Mouse (Mus musculus) monocyte, adult 5-6 weeks (primary cell): ENCODE results near the gene Ccdc92. TPM values are rescaled to one million over a fixed set of nuclear protein-coding genes. Genes with fewer than 3 reads are reported as not detected.

Experiments
- ATAC-seq: fragments of 153-309, 156-312 bp; replicated peaks from 2 replicates; pipeline ENCODE4 v1.8.0; 2017; ENCODE audit warnings: mild to moderate bottlenecking; ENCODE audit not compliant: low TSS enrichment, insufficient number of reproducible peaks, severe bottlenecking, poor library complexity, low FRiP score
- total RNA-seq: library from RNA; stranded (forward); fragments of 200-1000, 200-491, 200-594 nt; gene quantifications from 3 replicates; pipeline ENCODE4 v1.2.3, GENCODE M21; 2017

The Ccdc92 gene
- total RNA-seq, 1 experiment from 2014 or later = 1.6 TPM

- no peak for ATAC-seq
These were observed 49.8 kb downstream of the Ccdc92 start for GRCm38 (mm10) chr5:124812466-124812865.

GRCm38 (mm10) chr5:124809708-124810366 lies 52.4 kb downstream of the Ccdc92 start:
- ATAC-seq = no peak

DNA sequence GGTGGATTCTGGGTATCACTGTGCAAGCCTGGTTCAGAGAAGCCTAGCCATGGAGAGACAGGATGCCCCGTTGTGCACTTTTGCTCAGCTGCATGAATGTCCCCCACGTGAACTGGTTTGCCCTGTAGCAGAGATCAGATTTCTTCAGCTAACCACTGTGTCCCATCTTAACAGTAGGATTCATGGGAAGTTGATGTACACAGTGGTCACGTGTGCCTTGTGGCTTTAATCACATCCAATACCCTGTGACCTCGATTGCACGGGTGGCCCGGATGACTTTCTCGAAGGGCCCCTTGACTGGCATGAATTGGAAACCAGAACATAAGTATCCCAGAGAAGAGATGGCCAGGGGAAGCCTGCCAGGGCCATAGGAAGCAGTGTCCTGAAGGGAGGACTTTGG lies 70.1 kb downstream of the Ccdc92 start:
- ATAC-seq = no peak

DNA sequence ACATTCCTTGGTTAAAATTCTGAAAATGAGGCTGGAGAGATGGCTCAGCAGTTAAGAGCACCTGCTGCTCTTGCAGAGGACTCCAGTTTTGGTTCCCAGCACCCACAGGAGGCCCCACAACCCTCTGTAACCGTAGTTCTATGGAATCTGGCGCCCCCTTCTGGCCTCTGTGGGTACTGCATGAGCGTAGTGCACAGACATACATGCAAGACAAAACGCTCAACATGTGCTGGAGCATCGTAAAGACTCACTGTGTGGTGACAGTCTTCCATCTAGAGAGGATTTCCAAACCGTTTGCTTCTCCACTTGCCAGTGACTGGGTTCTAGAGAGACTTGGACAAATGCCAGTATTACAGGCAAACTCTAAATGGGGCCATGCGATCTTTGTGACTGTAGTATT lies 76.6 kb downstream of the Ccdc92 start:
- no peak for ATAC-seq

Other genes with a start within 250 kb of the Ccdc92 start
- 26.6 to 55.9 TPM (median 27.8 TPM) in 3 replicates for gene Atp6v0a2, start 233.8 kb downstream of the Ccdc92 start, total RNA-seq
- gene Dnah10, start 137.3 kb downstream of the Ccdc92 start, total RNA-seq = not detected in 3 replicates
- 5.8 to 25.7 TPM (median 19.3 TPM) in 3 replicates for gene Zfp664, start 267 bp upstream of the Ccdc92 start, total RNA-seq
- gene Rflna, start 140.8 kb upstream of the Ccdc92 start, total RNA-seq = not detected in 3 replicates